Mouse (Mus musculus) megakaryocyte, adult 5-6 weeks (primary cell): ENCODE measurements around the gene Gspt1. TPM values are rescaled to one million over a fixed set of nuclear protein-coding genes. Genes with fewer than 3 reads are reported as not detected.

Experiments used
- ATAC-seq: 2 replicates; pipeline ENCODE4 v1.8.0; 2016; ENCODE audit warnings: mild to moderate bottlenecking, inconsistent platforms; ENCODE audit not compliant: poor library complexity, severe bottlenecking
- total RNA-seq, 2 experiments: library from RNA; stranded (forward) in 1 of 2; stranded (reverse) in 1 of 2; fragments of 153-499, 151-499 nt in 1 of 2; fragments of 221-1000, 200-1000 nt in 1 of 2; gene quantifications; 2 replicates each; pipeline versions ENCODE4 v1.2.3 to v1.2.4; 2015 to 2017

The Gspt1 gene
- total RNA-seq, 2 experiments from 2014 or later: 65.2 to 266 TPM

DNA sequence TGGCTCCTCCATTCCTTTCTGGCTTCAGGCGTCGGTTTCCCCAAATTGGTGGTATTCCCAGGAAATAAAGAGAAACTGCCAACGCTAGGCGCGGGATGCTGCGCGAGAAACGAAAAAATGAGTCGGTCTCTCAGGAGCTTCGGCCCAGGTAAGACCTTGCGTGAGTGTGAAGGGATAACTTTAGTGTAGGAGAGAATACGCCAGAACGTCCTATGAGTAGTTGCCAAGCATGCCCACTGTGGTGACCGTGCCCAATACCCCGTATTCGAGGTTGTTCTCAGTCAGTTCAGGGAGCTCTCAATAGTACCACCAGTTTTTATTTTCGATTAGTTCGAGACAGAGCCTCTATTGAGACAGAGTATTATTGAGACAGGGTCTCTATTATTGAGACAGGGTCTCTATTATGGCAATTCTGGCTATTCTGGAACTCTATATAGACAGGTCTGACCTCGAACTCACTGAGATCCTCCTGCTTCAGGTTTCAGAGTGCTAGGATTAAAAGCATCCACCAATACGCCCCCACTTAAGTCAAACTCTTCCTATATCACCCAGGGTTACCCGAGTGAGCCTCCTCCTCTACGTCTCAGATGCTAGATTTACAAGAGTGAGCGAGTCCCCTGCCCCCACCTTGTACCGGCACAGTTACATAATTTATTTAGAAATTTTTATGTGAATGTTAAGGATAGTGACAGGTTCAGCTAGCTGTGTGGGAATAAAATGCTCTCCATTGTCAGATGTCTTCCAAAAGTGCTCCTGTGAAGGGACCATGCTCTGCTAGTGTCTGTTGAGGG, 50.3 kb downstream of the Gspt1 start:
- ATAC-seq: peak; percentile 28

DNA sequence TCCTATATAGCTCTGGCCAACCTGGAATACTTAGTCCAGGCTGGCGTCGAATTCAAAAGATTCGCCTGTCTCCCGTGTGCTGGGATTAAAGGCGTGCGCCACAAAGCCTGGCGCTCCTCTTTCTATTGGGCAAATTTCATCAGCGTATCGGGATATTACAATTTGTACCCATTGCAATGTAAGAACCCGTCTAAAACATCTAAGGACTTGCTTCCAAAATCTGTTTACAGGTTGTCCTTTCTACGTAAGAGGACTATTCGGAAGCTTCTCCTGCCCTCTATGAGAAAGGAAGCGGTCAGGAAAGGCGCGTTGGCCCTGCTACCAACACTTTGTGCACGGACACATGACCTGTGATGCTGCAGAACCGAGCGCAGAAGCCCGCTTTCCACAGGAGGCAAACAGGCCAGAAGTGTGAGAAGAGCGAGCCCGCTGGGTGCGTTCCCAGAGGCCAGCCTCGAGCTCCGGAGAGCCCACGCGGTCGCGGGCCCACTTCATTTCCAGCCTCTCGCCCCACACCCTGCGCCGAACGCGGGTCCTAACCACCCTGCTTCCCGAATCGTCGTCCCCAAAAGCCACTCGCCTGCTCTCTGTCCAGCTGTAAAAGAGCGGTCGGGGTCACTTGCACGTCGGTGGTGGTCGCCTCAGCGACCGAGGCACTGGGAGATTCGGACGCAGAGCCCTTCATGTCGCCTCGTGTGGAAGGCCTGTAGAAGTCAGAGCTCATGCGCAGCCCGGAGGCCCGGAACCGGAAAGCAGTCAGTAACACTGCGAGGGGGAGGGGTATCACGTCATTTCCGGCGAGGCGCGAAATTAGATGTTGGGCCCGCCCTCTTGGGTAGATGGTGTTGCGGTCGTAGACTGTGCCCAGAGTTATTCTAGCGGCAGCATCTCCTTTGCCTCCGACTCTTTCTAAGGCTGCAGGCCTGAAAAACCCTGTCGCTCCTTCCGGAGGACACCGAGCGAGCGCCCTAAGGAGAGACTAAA, 51.3 kb downstream of the Gspt1 start, which contains the start of gene Rsl1d1:
Gene Rsl1d1, minus strand, starts transcription at position 761 of the 984 bp plus-strand sequence.
- ATAC-seq: peak; percentile 95

DNA sequence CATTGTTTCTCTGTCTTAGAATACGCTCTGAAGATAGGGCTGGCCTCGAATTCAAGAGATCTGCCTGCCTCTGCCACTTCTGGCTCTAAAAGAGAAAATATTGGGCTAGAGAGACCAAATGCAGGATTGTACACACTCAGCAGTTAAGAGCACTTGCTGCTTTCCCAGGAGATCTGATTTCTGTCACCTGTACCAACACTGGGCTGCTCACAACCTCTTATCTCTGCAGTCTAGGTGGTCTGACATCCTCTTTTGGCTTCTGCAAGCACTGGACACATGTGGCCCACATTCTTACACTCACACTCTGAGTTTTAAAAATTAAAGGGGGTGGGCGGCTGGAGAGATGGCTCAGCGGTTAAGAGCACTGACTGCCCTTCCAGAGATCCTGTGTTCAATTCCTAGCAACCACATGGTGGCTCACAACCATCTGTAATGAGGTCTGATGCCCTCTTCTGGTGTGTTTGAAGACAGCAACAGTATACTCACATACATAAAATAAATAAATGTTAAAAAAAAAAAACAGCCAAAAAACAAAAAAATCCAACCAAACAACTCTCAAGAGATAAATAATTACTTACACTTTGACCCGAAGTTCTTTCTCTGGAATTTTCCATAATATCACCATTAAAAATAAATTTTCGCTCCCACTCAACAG, 52.3 kb downstream of the Gspt1 start:
- ATAC-seq: no peak

DNA sequence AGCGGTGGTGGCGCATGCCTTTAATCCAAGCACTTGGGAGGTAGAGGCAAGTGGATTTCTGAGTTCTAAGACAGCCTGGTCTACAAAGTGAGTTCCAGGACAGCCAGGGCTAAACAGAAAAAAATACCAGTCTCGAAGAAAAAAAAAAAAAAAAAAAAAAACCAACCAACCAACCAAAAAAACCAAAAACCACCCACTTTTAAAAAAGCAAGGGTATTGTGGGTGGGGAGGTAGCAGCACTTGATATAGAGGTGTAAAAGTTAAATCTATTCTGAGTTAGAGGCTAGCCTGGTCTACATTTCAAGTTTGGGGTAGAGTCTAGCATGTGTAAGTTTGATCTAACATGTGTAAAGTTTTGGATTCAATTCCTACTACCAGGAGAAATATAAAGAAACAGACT, 53.9 kb downstream of the Gspt1 start:
- no peak for ATAC-seq

DNA sequence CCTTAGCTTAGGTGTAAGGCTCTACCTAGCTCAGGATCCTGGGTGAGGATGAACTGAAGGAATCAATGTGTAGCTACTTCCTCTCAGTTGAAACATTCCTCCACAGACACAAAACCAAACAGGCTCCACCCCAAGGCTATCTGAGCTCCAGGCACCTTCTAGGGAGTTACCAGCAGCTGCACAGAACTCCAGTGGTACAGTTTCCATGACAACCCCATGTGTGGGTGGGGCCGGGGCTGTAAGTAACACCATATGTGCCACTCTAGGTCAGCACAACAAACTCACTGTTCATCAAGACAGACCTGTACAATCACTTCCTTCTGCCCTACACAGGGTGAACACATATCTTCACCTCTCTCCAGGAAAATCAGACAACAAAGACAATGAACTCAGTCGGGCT, 55.7 kb downstream of the Gspt1 start:
- no peak for ATAC-seq

DNA sequence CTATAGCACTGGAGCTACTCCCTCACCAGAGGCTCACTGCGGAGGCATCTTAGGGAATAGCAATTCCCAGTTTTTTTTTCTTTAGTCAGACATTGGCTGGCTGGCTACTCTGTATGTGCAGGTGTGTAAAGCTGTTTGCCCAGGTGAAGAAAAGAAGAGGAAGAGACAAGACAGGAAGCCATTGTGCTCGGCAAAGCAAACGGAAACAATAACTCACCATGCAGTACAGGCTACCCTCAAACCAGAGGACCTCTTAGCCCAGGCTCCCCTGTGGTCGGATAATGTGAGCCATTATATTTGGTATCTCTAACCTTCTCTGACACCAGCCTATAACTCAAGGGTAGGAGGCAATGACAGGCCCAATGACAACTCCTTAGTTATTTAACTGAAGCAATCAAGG, 57.1 kb downstream of the Gspt1 start:
- ATAC-seq: no peak

DNA sequence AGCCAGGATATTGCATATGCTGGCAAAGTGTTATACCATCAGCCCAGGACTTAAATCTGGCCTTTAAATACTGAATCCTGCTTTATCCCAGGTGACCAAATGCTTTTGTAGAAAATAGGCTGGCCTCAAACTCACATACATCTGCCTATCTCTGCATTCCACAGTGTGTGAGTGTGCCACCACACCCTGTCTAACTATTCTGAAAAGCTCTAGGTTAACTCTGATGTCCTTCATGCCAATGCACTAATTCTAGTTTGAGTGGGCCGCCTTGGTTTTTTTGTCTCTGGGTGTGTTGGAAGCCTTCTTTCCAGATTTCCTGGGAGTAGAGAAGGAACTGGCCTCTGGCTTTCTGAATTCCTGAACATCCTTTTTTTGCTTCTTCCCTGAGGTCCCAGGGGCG, 60.9 kb downstream of the Gspt1 start:
- no peak for ATAC-seq

DNA sequence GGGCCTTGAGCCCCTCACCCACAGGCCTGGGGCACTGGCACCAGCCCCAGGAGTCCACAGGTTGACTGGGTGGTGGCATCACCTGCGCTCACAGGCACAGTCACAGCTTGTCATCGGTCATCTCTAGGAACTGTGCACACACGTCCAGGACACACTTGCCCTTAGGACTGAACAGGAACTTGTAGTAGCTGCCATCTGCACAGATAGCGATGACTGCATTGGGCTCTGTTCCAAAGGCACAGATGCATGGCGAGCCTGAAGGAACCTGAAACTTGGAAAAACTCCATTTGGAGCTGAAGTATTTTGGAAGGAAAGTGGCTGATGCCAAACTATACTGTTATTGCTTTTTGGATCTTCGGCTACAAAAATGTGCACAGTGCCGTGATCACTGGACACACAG, 64.0 kb downstream of the Gspt1 start:
- ATAC-seq: no peak

DNA sequence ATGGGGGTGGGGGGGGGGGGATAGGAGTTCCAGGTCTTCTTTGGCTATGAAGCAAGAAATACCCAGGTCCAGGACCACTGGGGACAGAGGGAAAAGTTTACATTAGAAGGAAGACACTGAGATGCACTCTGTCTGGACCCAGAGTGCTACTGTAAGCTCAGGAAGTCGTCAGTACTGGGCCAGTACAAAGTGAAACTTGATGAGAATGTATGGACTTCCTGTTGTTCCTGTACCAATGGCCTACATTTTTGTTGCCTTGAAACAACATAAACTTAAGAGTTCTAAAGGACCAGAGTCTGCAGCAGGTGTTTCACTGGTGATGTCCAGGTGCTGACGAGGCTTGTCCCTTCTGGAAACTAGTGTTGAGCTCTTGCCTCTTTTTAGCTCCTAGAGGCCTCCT, 76.7 kb downstream of the Gspt1 start:
- ATAC-seq: no peak

DNA sequence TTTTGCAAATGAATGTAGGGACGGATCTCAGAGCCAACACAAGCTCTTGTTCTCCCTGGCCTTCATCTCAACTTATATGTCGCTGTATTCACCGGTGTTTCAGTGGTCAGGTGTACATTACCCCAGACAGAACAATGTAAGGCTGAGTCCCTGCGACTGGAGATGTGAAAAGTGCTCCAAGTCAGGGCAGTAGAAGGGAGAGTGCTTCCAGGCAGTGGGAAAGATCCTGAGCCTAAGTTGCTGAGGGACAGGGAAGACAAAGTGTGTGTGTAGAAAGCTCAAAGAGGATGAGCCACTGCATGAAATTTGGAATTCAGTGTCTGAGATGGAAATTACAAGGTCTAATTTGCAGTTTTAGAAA, 77.3 kb downstream of the Gspt1 start:
- no peak for ATAC-seq

DNA sequence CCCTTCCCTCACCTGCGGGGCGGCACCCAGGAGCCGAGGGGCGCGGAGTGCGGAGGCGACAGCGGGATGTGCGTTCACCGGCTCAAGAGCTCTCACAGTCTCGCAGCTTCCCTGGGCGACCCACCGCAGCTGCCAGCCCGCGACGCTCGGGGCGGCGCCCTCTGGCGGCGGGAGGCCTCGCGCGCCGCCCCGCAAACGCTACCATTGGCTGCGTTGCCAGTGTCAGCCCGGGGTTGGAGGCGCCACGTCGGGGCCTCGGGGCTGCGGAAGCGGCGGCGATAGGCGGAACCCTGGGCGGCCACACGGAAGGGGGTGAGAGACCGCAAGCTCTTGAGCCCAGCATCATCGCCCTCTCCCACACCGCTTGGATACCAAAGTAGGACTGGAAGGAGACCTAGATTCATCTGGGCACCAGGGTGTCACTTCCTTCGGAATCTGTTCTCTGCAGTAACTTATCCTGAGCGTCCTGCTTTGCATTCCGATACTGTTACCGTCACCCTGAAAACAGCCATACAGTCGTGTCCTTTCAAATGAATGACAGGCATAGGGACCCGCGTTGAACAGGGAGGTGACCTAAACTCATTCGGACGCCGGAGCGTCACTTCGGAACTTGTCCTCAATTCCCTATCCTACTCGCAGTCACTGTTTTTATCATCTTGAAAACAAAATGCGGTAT, 77.8 kb downstream of the Gspt1 start, which contains the start of gene Zc3h7a:
Gene Zc3h7a, minus strand, starts transcription at position 186 of the 676 bp plus-strand sequence.
- peak; percentile 90 for ATAC-seq

DNA sequence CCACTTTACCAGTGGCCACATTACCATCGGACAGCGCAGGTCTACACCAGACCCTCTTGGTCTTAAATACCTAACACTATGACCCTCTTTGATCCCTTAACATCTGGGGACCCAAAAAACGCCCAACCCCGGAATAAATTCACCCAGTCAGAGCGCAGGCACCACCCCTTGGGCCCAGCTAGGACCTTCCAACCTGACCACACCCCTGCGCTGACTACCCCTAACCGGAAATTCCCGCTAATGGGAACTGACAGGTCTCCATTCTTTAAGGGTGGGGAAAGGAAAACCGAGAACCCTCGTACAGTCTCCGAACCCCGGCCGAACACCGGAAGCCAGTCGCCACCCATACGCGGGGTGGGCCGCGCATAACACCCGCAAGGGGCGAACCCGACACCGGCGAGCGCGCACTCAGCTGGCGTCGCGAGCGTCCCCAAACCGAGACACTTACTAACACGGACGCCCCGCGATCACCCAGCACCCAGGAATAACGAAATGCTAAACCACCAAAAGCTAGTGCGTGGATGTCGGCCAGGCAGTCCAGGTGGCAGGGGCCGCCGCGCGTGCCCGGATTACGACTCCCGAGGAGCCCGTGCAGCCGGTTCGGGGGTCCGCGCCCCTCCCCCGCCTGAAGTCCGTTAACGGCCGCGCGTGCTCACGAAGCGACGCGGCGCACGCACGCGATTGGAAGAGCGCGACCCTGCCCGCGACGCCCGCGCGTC, 78.5 kb downstream of the Gspt1 start:
- ATAC-seq: peak; percentile 40

DNA sequence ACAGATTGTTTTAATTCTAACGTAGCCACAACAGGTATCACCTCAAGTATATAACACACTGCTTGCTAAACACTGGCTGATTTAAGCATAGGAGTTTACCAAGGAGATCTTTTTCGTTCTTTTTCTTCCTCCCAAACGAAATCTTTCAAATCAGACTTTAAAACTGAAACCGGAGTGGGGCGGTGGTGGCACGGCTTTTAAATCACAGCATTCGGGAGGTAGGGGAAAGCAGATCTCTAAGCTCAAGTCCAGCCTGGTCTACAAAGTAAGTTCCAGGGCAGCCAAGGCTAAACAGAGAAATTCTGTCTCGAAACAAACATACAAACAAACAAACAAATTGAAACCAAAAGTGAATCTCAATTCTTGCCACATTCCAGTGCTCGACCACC, 79.0 kb downstream of the Gspt1 start:
- no peak for ATAC-seq

DNA sequence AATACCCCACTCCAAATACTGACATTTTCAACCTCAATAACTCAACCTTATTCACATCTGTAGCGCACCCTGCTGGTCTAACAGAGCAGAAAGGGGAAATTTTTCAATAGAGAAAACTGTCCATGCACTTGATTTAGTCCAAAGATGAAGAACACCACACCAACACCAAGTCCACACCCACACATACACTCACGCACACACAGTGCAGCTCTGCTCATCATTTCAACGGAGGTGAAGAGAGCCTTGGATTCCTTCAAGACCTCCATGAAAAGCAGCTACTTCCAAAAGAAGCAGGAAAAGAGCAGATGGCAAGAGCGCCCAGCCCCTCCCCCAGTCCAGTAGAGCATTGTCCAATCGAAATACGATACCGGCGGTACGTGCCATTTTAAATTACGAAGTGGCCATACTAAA, 79.4 kb downstream of the Gspt1 start:
- ATAC-seq: peak; percentile 34

DNA sequence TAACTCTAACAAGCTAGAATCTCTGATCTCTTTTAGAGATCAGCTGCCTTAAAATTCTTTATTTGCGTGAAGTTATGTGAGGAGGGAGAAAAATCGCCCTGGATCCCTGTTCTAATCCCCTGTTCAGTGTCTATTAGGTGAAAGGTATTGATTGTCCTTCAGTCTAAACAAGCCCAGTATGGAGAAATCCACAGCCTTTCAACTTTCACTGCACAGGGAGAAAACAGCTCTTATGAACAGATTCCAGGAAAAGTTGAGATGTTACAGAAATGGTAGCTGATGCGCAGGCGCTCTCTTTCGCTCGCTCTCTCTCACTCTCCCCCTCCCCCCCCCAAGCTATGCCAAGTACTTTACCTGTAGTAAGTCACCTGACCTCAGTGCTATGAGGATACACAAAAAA, 82.4 kb downstream of the Gspt1 start:
- ATAC-seq: no peak

Other genes with a start within 250 kb of the Gspt1 start
- 1.1 and 1.7 TPM in 2 replicates for gene Snn, start 193.4 kb downstream of the Gspt1 start, total RNA-seq (2015)
- gene Snn, start 193.4 kb downstream of the Gspt1 start, total RNA-seq (2017): 0.98 and 1.5 TPM in 2 replicates
- gene Litaf, start 188.2 kb downstream of the Gspt1 start, total RNA-seq (2015): 102 and 108 TPM in 2 replicates
- gene Litaf, start 188.2 kb downstream of the Gspt1 start, total RNA-seq (2017): 88.0 and 90.7 TPM in 2 replicates
- 29.0 and 30.3 TPM in 2 replicates for gene Txndc11, start 119.7 kb downstream of the Gspt1 start, total RNA-seq (2015)
- gene Txndc11, start 119.7 kb downstream of the Gspt1 start, total RNA-seq (2017): 19.3 and 22.9 TPM in 2 replicates
- gene Zc3h7a, start 77.9 kb downstream of the Gspt1 start, total RNA-seq (2015): 161 and 183 TPM in 2 replicates
- gene Zc3h7a, start 77.9 kb downstream of the Gspt1 start, total RNA-seq (2017): 221 and 259 TPM in 2 replicates
- gene Rsl1d1, start 51.0 kb downstream of the Gspt1 start, total RNA-seq (2015): 69.4 and 88.2 TPM in 2 replicates
- gene Rsl1d1, start 51.0 kb downstream of the Gspt1 start, total RNA-seq (2017): 74.8 and 86.5 TPM in 2 replicates
- gene Tnfrsf17, start 59.5 kb upstream of the Gspt1 start, total RNA-seq (2015): 1.7 TPM in 1 of 2 replicates, not detected in the other
- 0.18 TPM in 1 of 2 replicates, not detected in the other for gene Tnfrsf17, start 59.5 kb upstream of the Gspt1 start, total RNA-seq (2017)
- gene Snx29, start 68.6 kb upstream of the Gspt1 start, total RNA-seq (2015): 6.2 and 7.1 TPM in 2 replicates
- gene Snx29, start 68.6 kb upstream of the Gspt1 start, total RNA-seq (2017): 4.7 and 6.3 TPM in 2 replicates